Mouse (Mus musculus): ENCODE measurements around the gene Mkln1. TPM values are rescaled to one million over a fixed set of nuclear protein-coding genes. Genes with fewer than 3 reads are reported as not detected.

The Mkln1 gene
- polyA plus RNA-seq, 1 experiment from 2014 or later: 124 TPM

DNA sequence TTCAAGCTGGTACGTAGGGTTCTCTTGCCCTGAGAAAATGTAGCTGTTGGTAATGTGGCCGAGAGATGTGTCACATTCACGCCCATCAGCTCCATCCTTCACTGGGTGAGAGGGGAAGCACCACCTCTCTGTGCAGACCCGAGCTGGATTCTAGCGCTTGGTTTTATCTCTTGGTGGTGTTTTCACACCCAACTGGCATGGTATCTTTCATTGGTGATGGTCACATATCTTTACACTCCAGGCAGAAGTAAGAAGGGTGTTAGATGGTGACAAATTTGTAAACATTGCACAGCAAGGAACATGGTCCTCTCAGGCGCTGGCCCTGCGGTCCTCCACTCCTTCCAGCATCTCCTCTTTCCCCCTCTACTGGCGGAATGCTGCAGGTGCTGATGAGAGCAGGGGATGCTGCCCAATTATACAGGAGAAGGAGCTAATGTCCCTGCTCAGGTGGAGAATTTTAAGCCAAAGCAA lies 120.5 kb downstream of the Mkln1 start:
- H3K4me1 ChIP-seq: peaks cover 13% of the 10 kb centered on the region
- H3K4me3 ChIP-seq (replicated peaks): no peak overlapping the region
- peak; percentile 53; the same call in 1 of the 2 replicates for ATAC-seq (ENCODE audit: low FRiP score)
- no peak overlapping the region for H3K4me2 ChIP-seq
- no peaks in the 10 kb centered on the region for H3K27me3 ChIP-seq (replicated peaks)
- 77% methylated on average over 8 of the region's 8 CpGs for WGBS
- no peaks in the 10 kb centered on the region for H3K9me3 ChIP-seq (replicated peaks)
- no peak overlapping the region for H3K27ac ChIP-seq (replicated peaks)
- H3K9ac ChIP-seq (replicated peaks): no peak overlapping the region
- H3K36me3 ChIP-seq: peaks cover 15% of the 10 kb centered on the region

- Histone ChIP-seq H3K4me3 (replicated peaks) (no peak overlapping the region), H3K36me3 (peaks cover 16% of the 10 kb centered on the region), H3K27ac (replicated peaks) (0 out of 2 replicates have a peak overlapping the region, but pooled peaks have one; percentile 3), H3K4me2 (no peak overlapping the region), H3K27me3 (replicated peaks) (no peaks in the 10 kb centered on the region), H3K4me1 (peaks cover 13% of the 10 kb centered on the region), H3K9me3 (replicated peaks) (no peaks in the 10 kb centered on the region), H3K9ac (replicated peaks) (no peak overlapping the region)
- 69% methylated on average over 7 of the region's 7 CpGs for WGBS
- no peak for ATAC-seq (ENCODE audit: low FRiP score)
These were observed 122.1 kb downstream of the Mkln1 start for GRCm38 (mm10) chr6:31520486-31521215.

GRCm38 (mm10) chr6:31521491-31522355 lies 123.2 kb downstream of the Mkln1 start:
- peaks cover 16% of the 10 kb centered on the region for H3K36me3 ChIP-seq
- 78% methylated on average over 8 of the region's 8 CpGs for WGBS
- H3K27me3 ChIP-seq (replicated peaks): no peaks in the 10 kb centered on the region
- no peaks in the 10 kb centered on the region for H3K9me3 ChIP-seq (replicated peaks)
- no peak for ATAC-seq (ENCODE audit: low FRiP score)
- H3K4me3 ChIP-seq (replicated peaks): no peak overlapping the region
- H3K27ac ChIP-seq (replicated peaks): 0 out of 2 replicates have a peak overlapping the region, but pooled peaks have one; percentile 3
- no peak overlapping the region for H3K4me2 ChIP-seq
- peaks cover 13% of the 10 kb centered on the region for H3K4me1 ChIP-seq
- no peak overlapping the region for H3K9ac ChIP-seq (replicated peaks)

DNA sequence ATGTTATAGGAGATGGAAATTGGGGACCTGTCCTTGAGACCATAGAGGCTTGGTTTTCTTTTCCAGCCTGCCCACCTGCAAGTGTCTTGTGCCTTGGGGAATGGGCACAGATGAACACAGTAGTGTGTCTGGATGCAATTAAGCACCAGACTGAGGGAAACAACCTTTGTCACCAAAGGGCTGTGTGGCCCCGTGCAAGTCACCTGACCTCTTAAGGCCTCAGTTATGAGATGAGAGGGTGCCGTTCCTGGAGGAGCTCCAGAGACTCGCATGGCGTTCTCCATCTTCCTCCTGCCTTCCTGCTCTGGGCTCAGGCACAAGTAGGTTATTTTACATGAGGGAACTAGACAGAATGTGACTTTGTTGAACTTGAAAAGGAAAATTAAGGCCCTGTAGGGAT lies 123.9 kb downstream of the Mkln1 start:
- Histone ChIP-seq H3K36me3 (peaks cover 16% of the 10 kb centered on the region), H3K27me3 (replicated peaks) (no peaks in the 10 kb centered on the region), H3K4me3 (replicated peaks) (no peak overlapping the region), H3K4me1 (peaks cover 13% of the 10 kb centered on the region), H3K4me2 (no peak overlapping the region), H3K9ac (replicated peaks) (no peak overlapping the region), H3K27ac (replicated peaks) (no peak overlapping the region), H3K9me3 (replicated peaks) (no peaks in the 10 kb centered on the region)
- 86% methylated on average over 4 of the region's 4 CpGs for WGBS
- no peak for ATAC-seq (ENCODE audit: low FRiP score)

- no peak overlapping the region for H3K9ac ChIP-seq (replicated peaks)
- H3K27ac ChIP-seq (replicated peaks): no peak overlapping the region
- peaks cover 16% of the 10 kb centered on the region for H3K36me3 ChIP-seq
- peaks cover 9% of the 10 kb centered on the region for H3K4me1 ChIP-seq
- WGBS: 45% methylated on average over 5 of the region's 5 CpGs
- no peak overlapping the region for H3K4me3 ChIP-seq (replicated peaks)
- no peak for ATAC-seq (ENCODE audit: low FRiP score)
- no peak overlapping the region for H3K4me2 ChIP-seq
- no peaks in the 10 kb centered on the region for H3K9me3 ChIP-seq (replicated peaks)
- no peaks in the 10 kb centered on the region for H3K27me3 ChIP-seq (replicated peaks)
These were observed 124.5 kb downstream of the Mkln1 start for GRCm38 (mm10) chr6:31523039-31523438.

DNA sequence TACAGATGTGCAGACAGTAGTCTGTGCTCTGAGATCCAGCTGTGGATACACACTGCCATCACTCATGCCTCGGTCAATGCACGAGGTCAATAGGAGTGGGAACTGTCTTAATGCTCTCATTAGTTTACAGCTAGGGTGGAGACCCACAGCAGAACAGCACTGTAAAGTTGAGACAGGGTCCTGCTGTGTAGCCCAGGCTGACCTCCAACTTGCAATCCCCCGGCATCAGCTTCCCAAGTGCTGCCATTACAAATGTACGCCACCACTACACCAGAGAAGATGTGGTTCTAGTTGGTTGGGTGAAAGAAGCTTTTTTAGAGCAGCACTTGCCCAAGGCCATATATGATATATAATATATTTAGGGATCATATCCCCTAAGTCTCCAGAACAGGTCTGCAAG lies 125.1 kb downstream of the Mkln1 start:
- ATAC-seq (ENCODE audit: low FRiP score): no peak
- Histone ChIP-seq H3K9ac (replicated peaks) (no peak overlapping the region), H3K9me3 (replicated peaks) (no peaks in the 10 kb centered on the region), H3K36me3 (peaks cover 16% of the 10 kb centered on the region), H3K4me1 (peaks cover 9% of the 10 kb centered on the region), H3K4me2 (no peak overlapping the region), H3K27me3 (replicated peaks) (no peaks in the 10 kb centered on the region), H3K4me3 (replicated peaks) (no peak overlapping the region), H3K27ac (replicated peaks) (no peak overlapping the region)
- WGBS: 90% methylated on average over 4 of the region's 4 CpGs

GRCm38 (mm10) chr6:31524121-31524520 lies 125.6 kb downstream of the Mkln1 start:
- ATAC-seq (ENCODE audit: low FRiP score): no peak
- WGBS: 94% methylated on average over 13 of the region's 13 CpGs
- Histone ChIP-seq H3K36me3 (peaks cover 16% of the 10 kb centered on the region), H3K27me3 (replicated peaks) (no peaks in the 10 kb centered on the region), H3K4me1 (peaks cover 9% of the 10 kb centered on the region), H3K9me3 (replicated peaks) (no peaks in the 10 kb centered on the region), H3K4me2 (no peak overlapping the region), H3K27ac (replicated peaks) (no peak overlapping the region), H3K4me3 (replicated peaks) (no peak overlapping the region), H3K9ac (replicated peaks) (no peak overlapping the region)

GRCm38 (mm10) chr6:31524647-31525046 lies 126.1 kb downstream of the Mkln1 start:
- no peaks in the 10 kb centered on the region for H3K27me3 ChIP-seq (replicated peaks)
- ATAC-seq (ENCODE audit: low FRiP score): no peak
- no peak overlapping the region for H3K4me3 ChIP-seq (replicated peaks)
- H3K27ac ChIP-seq (replicated peaks): no peak overlapping the region
- peaks cover 9% of the 10 kb centered on the region for H3K4me1 ChIP-seq
- H3K9me3 ChIP-seq (replicated peaks): no peaks in the 10 kb centered on the region
- H3K4me2 ChIP-seq: no peak overlapping the region
- WGBS: 91% methylated on average over 8 of the region's 8 CpGs
- H3K36me3 ChIP-seq: peaks cover 16% of the 10 kb centered on the region
- H3K9ac ChIP-seq (replicated peaks): no peak overlapping the region

- H3K4me2 ChIP-seq: no peak overlapping the region
These were observed 126.8 kb downstream of the Mkln1 start for GRCm38 (mm10) chr6:31525231-31525900.

DNA sequence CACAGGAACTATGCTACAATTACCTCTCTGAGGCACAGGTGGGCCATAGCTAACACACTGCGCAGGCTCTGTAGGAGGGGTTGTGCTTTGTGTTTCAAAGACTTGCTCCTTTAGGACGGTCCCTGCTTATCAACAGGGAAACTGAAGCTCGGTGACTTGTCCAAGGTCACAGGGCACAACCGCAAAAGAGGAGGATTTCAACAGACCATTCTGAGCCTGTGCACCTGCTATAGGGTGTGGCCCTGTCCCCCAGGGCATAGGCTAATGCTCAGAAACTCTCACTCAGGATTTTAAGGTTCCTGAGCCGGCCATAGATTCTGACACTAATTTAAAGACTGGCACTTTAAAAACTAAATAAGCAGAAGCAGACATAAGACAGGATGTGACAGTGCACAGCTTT lies 128.4 kb downstream of the Mkln1 start:
- Histone ChIP-seq H3K4me3 (replicated peaks) (no peak overlapping the region), H3K9me3 (replicated peaks) (no peaks in the 10 kb centered on the region), H3K27me3 (replicated peaks) (no peaks in the 10 kb centered on the region), H3K27ac (replicated peaks) (no peak overlapping the region), H3K9ac (replicated peaks) (no peak overlapping the region), H3K4me2 (no peak overlapping the region), H3K4me1 (0 out of 2 replicates have a peak, but pooled peaks cover under 1% of the 10 kb centered on the region), H3K36me3 (peaks cover 16% of the 10 kb centered on the region)
- no peak for ATAC-seq (ENCODE audit: low FRiP score)
- 91% methylated on average over 5 of the region's 5 CpGs for WGBS

More at GRCm38 (mm10) chr6:31525231-31525900, 126.8 kb downstream of the Mkln1 start:
- Histone ChIP-seq H3K9ac (replicated peaks) (no peak overlapping the region), H3K4me1 (peaks cover 9% of the 10 kb centered on the region), H3K27me3 (replicated peaks) (no peaks in the 10 kb centered on the region), H3K9me3 (replicated peaks) (no peaks in the 10 kb centered on the region), H3K4me3 (replicated peaks) (no peak overlapping the region), H3K36me3 (peaks cover 16% of the 10 kb centered on the region), H3K27ac (replicated peaks) (no peak overlapping the region)
- 72% methylated on average over 6 of the region's 6 CpGs for WGBS
- peak; percentile 42; the same call in 1 of the 2 replicates for ATAC-seq (ENCODE audit: low FRiP score)

DNA sequence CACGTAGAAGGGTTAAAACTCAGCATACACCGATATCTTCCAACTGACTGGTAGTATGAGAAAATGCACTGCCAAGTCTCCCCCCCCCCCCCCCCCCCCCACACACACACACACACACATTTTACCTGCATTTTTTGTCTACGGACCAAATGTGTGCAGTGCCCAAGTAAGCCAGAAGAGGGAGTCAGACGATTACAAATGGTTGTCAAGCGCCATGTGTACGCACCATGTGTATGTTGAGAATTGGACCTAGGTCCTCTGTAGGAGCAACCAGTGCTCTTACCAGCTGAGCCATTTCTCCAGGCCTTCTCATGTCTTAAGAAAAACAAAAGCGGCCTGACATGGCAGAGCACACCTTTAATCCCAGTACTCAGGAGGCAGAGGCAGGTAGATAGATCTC lies 129.4 kb downstream of the Mkln1 start:
- no peak overlapping the region for H3K4me2 ChIP-seq
- 78% methylated on average over 7 of the region's 7 CpGs for WGBS
- no peaks in the 10 kb centered on the region for H3K27me3 ChIP-seq (replicated peaks)
- no peak overlapping the region for H3K4me3 ChIP-seq (replicated peaks)
- ATAC-seq (ENCODE audit: low FRiP score): no peak
- no peak overlapping the region for H3K27ac ChIP-seq (replicated peaks)
- H3K36me3 ChIP-seq: peaks cover 12% of the 10 kb centered on the region
- no peaks in the 10 kb centered on the region for H3K4me1 ChIP-seq
- no peak overlapping the region for H3K9ac ChIP-seq (replicated peaks)
- H3K9me3 ChIP-seq (replicated peaks): no peaks in the 10 kb centered on the region

All from neural tube, embryonic 15.5 days (tissue).